Mouse (Mus musculus) spleen, adult 2 months (tissue): ENCODE data around the gene Fanca. TPM values are rescaled to one million over a fixed set of nuclear protein-coding genes. Genes with fewer than 3 reads are reported as not detected.

Experiments
- DNase-seq, 2 experiments: peaks; one replicate each; pipeline versions ENCODE4 v3.0.0 to v3.0.0-alpha.2; 2012 to 2021; ENCODE audit warnings: low spot score in 2 of 2, low read depth in 1 of 2
- H3K27ac ChIP-seq: fragments of 200-500 bp; 2 replicates; pipeline ENCODE4 v1.5.1; 2012; ENCODE audit warnings: low read length, inconsistent platforms; ENCODE audit not compliant: insufficient read depth
- H3K27me3 ChIP-seq: fragments of 200-500 bp; 2 replicates; pipeline ENCODE4 v1.6.1; 2012; ENCODE audit warnings: mild to moderate bottlenecking, moderate library complexity, low read length, inconsistent platforms; ENCODE audit not compliant: control insufficient read depth, insufficient read depth
- H3K36me3 ChIP-seq: fragments of 200-500 bp; 2 replicates; pipeline ENCODE4 v1.6.1; 2012; ENCODE audit warnings: mild to moderate bottlenecking, low read length, inconsistent platforms; ENCODE audit not compliant: control insufficient read depth, insufficient read depth
- H3K4me1 ChIP-seq: fragments of 200-500 bp; 2 replicates; pipeline ENCODE4 v1.6.1; 2011; ENCODE audit warnings: inconsistent platforms; ENCODE audit not compliant: control insufficient read depth, insufficient read depth, insufficient read length
- H3K4me3 ChIP-seq: fragments of 200-500 bp; 2 replicates; pipeline ENCODE4 v1.5.1; 2011; ENCODE audit warnings: mild to moderate bottlenecking, inconsistent platforms; ENCODE audit not compliant: insufficient read depth, insufficient read length; ENCODE audit errors: extremely low read depth
- CTCF ChIP-seq: fragments of 200-500 bp; IDR thresholded peaks from 2 replicates; pipeline ENCODE4 v1.5.1; 2011; ENCODE audit warnings: mild to moderate bottlenecking, inconsistent platforms; ENCODE audit not compliant: insufficient read depth, insufficient read length, insufficient replicate concordance; ENCODE audit errors: extremely low read depth
- POLR2A ChIP-seq: fragments of 200-500 bp; IDR thresholded peaks from 2 replicates; pipeline ENCODE4 v1.6.1; 2011; ENCODE audit warnings: low read depth, low read length, inconsistent platforms
- WGBS: fragments of 180-500 bp; shearing (Covaris S2); methylation state at CpG from one replicate; pipeline ENCODE4 v1.1.7; 2018; 5-methylcytosine and 5-hydroxymethylcytosine counted together
- polyA plus RNA-seq: library from polyadenylated mRNA; depleted of rRNA; stranded (reverse); fragments of >200 nt; gene quantifications from 2 replicates; pipeline ENCODE4 v1.2.3, GENCODE M21; 2012

Fanca gene
- polyA plus RNA-seq, 1 experiment = 55.7 TPM

DNA sequence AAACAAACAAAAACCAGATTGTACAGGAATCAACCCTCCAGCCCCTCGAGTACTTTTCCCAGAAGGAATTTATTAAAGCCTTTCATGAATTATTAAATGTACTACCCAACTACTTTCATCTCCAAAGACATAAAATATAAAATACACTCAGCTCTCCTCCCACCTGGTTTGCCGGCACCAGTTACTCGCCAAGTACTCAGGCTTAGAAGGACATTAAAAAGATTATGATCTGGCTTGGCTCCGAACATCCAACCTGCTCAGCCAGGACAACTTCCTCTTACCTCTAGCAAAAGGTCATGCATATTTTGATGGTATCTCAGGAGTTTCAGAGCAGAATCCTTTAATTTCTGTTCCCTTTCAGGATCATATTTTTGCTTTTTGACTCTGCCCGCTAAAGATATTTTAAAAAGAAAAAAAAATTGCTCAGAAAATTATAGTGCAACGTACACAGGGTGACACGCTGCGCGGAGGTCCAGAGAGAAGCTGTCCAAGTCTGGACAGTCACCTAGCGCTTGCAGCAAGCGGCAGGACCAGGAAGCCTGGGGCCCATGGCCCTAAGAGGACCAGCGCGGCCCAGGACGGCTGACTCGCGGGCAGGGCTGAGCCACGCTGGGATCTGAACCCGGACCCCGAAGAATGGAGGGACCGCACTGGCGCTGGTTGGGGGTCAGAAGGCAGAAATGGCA, 452 bp downstream of the Fanca start:
- Histone ChIP-seq H3K4me3 (peak overlapping the region; percentile 75), H3K27me3 (no peaks in the 10 kb centered on the region), H3K27ac (no peak overlapping the region), H3K4me1 (no peaks in the 10 kb centered on the region; the same call in 1 of the 2 replicates), H3K36me3 (no peaks in the 10 kb centered on the region)
- WGBS = 6% methylated on average over 21 of the region's 21 CpGs
- no peak for TF ChIP-seq POLR2A
- no peak; the same call in 1 of the 2 replicates for TF ChIP-seq CTCF
- DNase-seq = no peak

DNA sequence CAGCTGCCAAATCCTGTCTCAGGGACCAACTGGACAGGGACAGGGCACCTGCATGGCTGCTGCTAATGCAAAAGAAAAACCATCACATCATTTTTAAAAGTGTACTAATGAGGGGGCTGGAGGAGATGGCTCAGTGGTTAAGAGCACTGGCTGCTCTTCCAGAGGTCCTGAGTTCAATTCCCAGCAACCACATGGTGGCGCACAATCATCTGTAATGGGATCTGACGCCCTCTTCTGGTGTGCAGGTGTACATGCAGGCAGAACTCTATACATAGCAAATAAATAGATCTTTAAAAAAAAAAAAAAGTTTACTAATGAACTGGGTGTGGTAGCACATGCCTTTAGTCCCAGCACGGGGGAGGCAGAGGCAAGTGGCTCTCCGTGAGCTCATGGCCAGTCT, 9.6 kb downstream of the Fanca start:
- no peaks in the 10 kb centered on the region for H3K27me3 ChIP-seq
- H3K4me3 ChIP-seq = no peak overlapping the region
- H3K36me3 ChIP-seq = no peaks in the 10 kb centered on the region
- no peak for DNase-seq
- no peak overlapping the region for H3K27ac ChIP-seq
- WGBS = 74% methylated on average over 4 of the region's 4 CpGs
- TF ChIP-seq POLR2A (no peak), CTCF (no peak)
- H3K4me1 ChIP-seq = no peaks in the 10 kb centered on the region

DNA sequence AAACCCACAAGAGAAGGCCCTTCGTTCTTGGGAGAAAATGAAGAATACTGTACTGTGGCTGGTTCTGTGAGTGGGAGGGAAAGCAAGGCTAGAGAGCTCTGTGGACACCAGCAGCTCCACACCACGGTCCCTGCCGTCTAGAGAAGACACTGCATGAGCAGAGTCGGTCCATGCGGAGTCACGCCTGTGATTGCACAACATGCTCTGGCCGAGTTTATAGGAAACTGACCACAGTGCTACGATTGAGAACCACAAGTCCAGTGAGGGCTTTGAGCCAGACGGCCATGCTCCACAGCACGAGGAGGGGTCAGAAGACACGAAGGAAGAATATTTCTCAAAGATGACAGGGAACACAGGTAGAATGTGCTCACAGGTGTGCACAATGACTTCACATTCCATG, 20.1 kb downstream of the Fanca start:
- 89% methylated on average over 11 of the region's 11 CpGs for WGBS
- Histone ChIP-seq H3K4me3 (no peak overlapping the region), H3K27ac (no peak overlapping the region), H3K27me3 (no peaks in the 10 kb centered on the region), H3K36me3 (no peaks in the 10 kb centered on the region), H3K4me1 (no peaks in the 10 kb centered on the region)
- DNase-seq = no peak
- TF ChIP-seq POLR2A (no peak), CTCF (no peak)

DNA sequence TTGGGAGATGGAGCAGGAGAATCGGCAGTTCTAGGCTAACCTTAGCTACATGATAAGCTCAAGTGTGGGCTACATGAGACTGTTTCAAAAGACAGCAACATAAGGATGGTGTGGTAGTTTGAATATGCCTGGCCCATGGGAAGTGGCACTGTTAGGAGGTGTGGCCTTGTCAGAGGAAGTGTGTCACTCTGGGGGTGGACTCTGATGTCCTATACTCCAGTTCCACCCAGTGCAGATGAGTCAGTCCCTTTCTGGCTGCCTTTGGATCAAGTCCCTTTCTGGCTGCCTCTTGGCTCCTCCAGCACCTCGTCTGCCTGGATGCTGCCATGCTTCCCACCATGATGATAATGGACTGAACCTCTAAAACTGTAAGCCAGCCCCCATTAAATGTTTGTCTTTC, 25.6 kb downstream of the Fanca start:
- no peak for TF ChIP-seq POLR2A
- no peak for TF ChIP-seq CTCF
- Histone ChIP-seq H3K27me3 (no peaks in the 10 kb centered on the region), H3K4me1 (no peaks in the 10 kb centered on the region), H3K27ac (no peak overlapping the region), H3K36me3 (no peaks in the 10 kb centered on the region), H3K4me3 (no peak overlapping the region)
- DNase-seq = no peak
- WGBS = 94% methylated on average over 2 of the region's 2 CpGs

DNA sequence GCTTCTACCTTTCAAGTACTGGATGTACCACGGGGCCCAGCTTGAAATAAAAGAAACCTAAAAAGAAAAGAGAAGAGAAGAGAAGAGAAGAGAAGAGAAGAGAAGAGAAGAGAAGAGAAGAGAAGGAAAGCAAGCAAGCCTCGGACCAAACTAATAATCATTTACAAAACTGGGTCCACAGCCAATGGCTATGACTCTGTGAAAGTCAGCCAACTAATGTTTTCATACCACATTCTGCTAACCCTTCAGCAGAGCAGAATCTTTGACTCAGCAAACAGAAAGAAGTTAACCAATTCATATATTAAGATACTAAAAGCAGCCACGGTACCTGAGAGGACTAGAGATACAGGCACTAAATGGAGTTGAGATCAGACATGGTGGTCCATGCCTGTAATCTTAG, 26.1 kb downstream of the Fanca start:
- H3K4me3 ChIP-seq = no peak overlapping the region
- DNase-seq = no peak
- H3K4me1 ChIP-seq = no peaks in the 10 kb centered on the region
- H3K27ac ChIP-seq = no peak overlapping the region
- TF ChIP-seq POLR2A (no peak), CTCF (no peak)
- H3K36me3 ChIP-seq = no peaks in the 10 kb centered on the region
- 85% methylated on average over 3 of the region's 3 CpGs for WGBS
- H3K27me3 ChIP-seq = no peaks in the 10 kb centered on the region

DNA sequence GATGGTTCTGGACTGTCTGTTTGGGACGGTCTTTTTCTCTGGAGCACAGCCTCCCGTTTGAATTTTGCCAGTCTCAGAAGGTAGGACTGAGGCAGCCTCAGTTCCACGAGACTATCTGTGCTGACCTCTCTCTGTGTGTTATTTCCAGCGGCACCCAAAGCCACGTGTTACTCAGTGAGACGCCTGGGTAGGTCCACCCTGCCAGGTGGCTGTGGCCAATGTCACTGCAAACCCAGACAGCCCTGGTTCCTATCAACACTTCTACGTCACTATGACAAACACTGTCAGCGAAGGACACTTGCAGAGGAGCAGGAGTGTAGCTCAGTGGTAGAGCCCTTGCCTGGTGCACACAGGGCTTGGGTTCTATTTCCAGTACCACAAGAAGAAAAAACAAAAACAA, 26.7 kb downstream of the Fanca start:
- no peak overlapping the region for H3K4me3 ChIP-seq
- DNase-seq = no peak
- no peaks in the 10 kb centered on the region for H3K4me1 ChIP-seq
- H3K36me3 ChIP-seq = no peaks in the 10 kb centered on the region
- TF ChIP-seq CTCF (no peak), POLR2A (no peak)
- 89% methylated on average over 8 of the region's 8 CpGs for WGBS
- H3K27ac ChIP-seq = no peak overlapping the region
- H3K27me3 ChIP-seq = no peaks in the 10 kb centered on the region

DNA sequence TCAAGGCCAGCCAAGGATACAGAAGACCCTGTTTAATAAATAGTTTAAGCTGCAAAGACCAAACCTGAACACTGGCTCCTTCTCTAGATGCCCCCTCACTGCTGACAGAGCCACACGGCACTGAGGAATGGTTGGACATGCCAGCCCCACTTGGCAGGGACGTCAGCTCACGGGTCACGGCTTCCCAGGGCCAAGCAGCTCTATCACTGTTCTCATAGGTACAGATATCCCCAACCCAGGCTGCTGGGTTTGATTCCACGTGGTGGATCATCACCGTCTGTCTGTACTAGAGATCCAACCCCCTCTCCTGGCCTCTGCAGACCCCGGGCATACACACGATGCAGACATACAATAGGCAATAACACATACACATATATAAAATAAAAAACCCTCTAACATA, 27.7 kb downstream of the Fanca start:
- H3K27me3 ChIP-seq = no peaks in the 10 kb centered on the region
- DNase-seq = no peak
- TF ChIP-seq POLR2A = no peak
- TF ChIP-seq CTCF = no peak
- WGBS = 97% methylated on average over 8 of the region's 8 CpGs
- H3K4me3 ChIP-seq = no peak overlapping the region
- H3K4me1 ChIP-seq = no peaks in the 10 kb centered on the region
- H3K27ac ChIP-seq = no peak overlapping the region
- H3K36me3 ChIP-seq = no peaks in the 10 kb centered on the region
